Mouse (Mus musculus): Measurements from ENCODE around the gene Vwa2. TPM values are rescaled to one million over a fixed set of nuclear protein-coding genes. Genes with fewer than 3 reads are reported as not detected.
A peak's percentile ranks its signal among the peaks of the same experiment; 100 is the strongest.

Vwa2 gene
- polyA plus RNA-seq, 2 experiments = 0.02 TPM; not detected in 1

GRCm38 (mm10) chr19:56835340-56835739, 38.7 kb upstream of the Vwa2 start:
- Histone ChIP-seq H3K9ac (replicated peaks) (no peak overlapping the region), H3K9me3 (ENCODE audit: control insufficient read depth, low read length) (no peaks in the 10 kb centered on the region), H3K4me3 (ENCODE audit: insufficient read depth in 1 of 2, low read depth in 2 of 2, low read length in 2 of 2) (no peak overlapping the region), H3K36me3 (replicated peaks; ENCODE audit: control insufficient read depth, insufficient read depth, low read depth) (no peaks in the 10 kb centered on the region), H3K27ac (no peak overlapping the region), H3K4me2 (ENCODE audit: low read depth) (no peak overlapping the region), H3K4me1 (replicated peaks; ENCODE audit: control insufficient read depth in 2 of 2, insufficient read depth in 2 of 2, low read length in 1 of 2) (no peaks in the 10 kb centered on the region), H3K27me3 (ENCODE audit: control insufficient read depth, insufficient read depth, low read length) (no peaks in the 10 kb centered on the region)
- ATAC-seq (ENCODE audit: insufficient read depth) (no peak), DNase-seq (ENCODE audit: low read depth in 3 of 3, low spot score in 3 of 3) (no peak)
- TF ChIP-seq EP300 (IDR thresholded peaks at IDR 0.05; ENCODE audit: low read depth) (no peak), CTCF (IDR thresholded peaks at IDR 0.05; ENCODE audit: low read depth) (no peak)
- 72% methylated on average over 9 of the region's 9 CpGs for WGBS (ENCODE audit: insufficient replicate concordance)

- ATAC-seq (ENCODE audit: insufficient read depth) (no peak), DNase-seq (ENCODE audit: low read depth in 3 of 3, low spot score in 3 of 3) (no peak)
- H3K36me3 ChIP-seq (replicated peaks; ENCODE audit: control insufficient read depth, insufficient read depth, low read depth) = no peaks in the 10 kb centered on the region
- H3K4me2 ChIP-seq (ENCODE audit: low read depth) = no peak overlapping the region
- no peak overlapping the region for H3K9ac ChIP-seq (replicated peaks)
- WGBS (ENCODE audit: insufficient replicate concordance) = 71% methylated on average over 17 of the region's 17 CpGs
- no peaks in the 10 kb centered on the region for H3K27me3 ChIP-seq (ENCODE audit: control insufficient read depth, insufficient read depth, low read length)
- no peaks in the 10 kb centered on the region for H3K4me1 ChIP-seq (replicated peaks; ENCODE audit: control insufficient read depth in 2 of 2, insufficient read depth in 2 of 2, low read length in 1 of 2)
- no peaks in the 10 kb centered on the region for H3K9me3 ChIP-seq (ENCODE audit: control insufficient read depth, low read length)
- TF ChIP-seq CTCF (IDR thresholded peaks at IDR 0.05; ENCODE audit: low read depth) = no peak
- TF ChIP-seq EP300 (IDR thresholded peaks at IDR 0.05; ENCODE audit: low read depth) = no peak
- H3K27ac ChIP-seq = no peak overlapping the region
- no peak overlapping the region for H3K4me3 ChIP-seq (ENCODE audit: insufficient read depth in 1 of 2, low read depth in 2 of 2, low read length in 2 of 2)
These were observed 34.9 kb upstream of the Vwa2 start for GRCm38 (mm10) chr19:56838942-56839706.

DNA sequence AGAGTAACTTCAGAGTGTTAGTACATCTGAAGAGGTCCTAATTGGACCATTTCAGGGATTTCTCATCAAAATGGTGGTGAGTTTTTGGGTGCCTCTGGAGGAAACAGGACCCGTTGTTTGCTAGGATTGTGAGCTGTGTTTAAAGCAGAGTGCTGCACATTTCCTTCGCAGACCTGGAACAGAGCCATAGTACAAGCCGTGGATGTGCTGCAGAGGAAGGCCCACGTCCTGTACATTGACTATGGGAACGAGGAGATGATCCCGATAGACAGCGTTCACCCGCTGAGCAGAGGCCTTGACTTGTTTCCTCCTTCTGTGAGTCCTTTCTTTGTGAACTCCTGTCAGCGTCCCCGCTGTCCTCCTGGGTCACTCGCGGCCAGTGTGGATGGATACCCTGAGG, 31.1 kb upstream of the Vwa2 start:
- no peak for ATAC-seq (ENCODE audit: insufficient read depth)
- no peaks in the 10 kb centered on the region for H3K9me3 ChIP-seq (ENCODE audit: control insufficient read depth, low read length)
- H3K27ac ChIP-seq = no peak overlapping the region
- no peak overlapping the region for H3K4me3 ChIP-seq (ENCODE audit: insufficient read depth in 1 of 2, low read depth in 2 of 2, low read length in 2 of 2)
- H3K9ac ChIP-seq (replicated peaks) = no peak overlapping the region
- TF ChIP-seq EP300 (IDR thresholded peaks at IDR 0.05; ENCODE audit: low read depth) (no peak), CTCF (IDR thresholded peaks at IDR 0.05; ENCODE audit: low read depth) (no peak)
- DNase-seq (ENCODE audit: low read depth in 3 of 3, low spot score in 3 of 3) = no peak
- WGBS (ENCODE audit: insufficient replicate concordance) = 77% methylated on average over 12 of the region's 12 CpGs
- no peaks in the 10 kb centered on the region for H3K27me3 ChIP-seq (ENCODE audit: control insufficient read depth, insufficient read depth, low read length)
- no peak overlapping the region for H3K4me2 ChIP-seq (ENCODE audit: low read depth)
- no peaks in the 10 kb centered on the region for H3K4me1 ChIP-seq (replicated peaks; ENCODE audit: control insufficient read depth in 2 of 2, insufficient read depth in 2 of 2, low read length in 1 of 2)
- H3K36me3 ChIP-seq (replicated peaks; ENCODE audit: control insufficient read depth, insufficient read depth, low read depth) = no peaks in the 10 kb centered on the region

GRCm38 (mm10) chr19:56852590-56852989, 21.5 kb upstream of the Vwa2 start:
- H3K4me3 ChIP-seq (ENCODE audit: insufficient read depth in 1 of 2, low read depth in 2 of 2, low read length in 2 of 2) = no peak overlapping the region
- H3K4me2 ChIP-seq (ENCODE audit: low read depth) = no peak overlapping the region
- no peak overlapping the region for H3K27ac ChIP-seq
- DNase-seq (ENCODE audit: low read depth in 3 of 3, low spot score in 3 of 3) = peak in 2 of 3 experiments; percentile 9
- ATAC-seq (ENCODE audit: insufficient read depth) = no peak
- H3K9me3 ChIP-seq (ENCODE audit: control insufficient read depth, low read length) = no peaks in the 10 kb centered on the region
- no peak overlapping the region for H3K9ac ChIP-seq (replicated peaks)
- H3K27me3 ChIP-seq (ENCODE audit: control insufficient read depth, insufficient read depth, low read length) = no peaks in the 10 kb centered on the region
- H3K36me3 ChIP-seq (replicated peaks; ENCODE audit: control insufficient read depth, insufficient read depth, low read depth) = no peaks in the 10 kb centered on the region
- H3K4me1 ChIP-seq (replicated peaks; ENCODE audit: control insufficient read depth in 2 of 2, insufficient read depth in 2 of 2, low read length in 1 of 2) = no peaks in the 10 kb centered on the region
- TF ChIP-seq CTCF (IDR thresholded peaks at IDR 0.05; ENCODE audit: low read depth) (no peak), EP300 (IDR thresholded peaks at IDR 0.05; ENCODE audit: low read depth) (no peak)

GRCm38 (mm10) chr19:56856455-56856854, 17.6 kb upstream of the Vwa2 start:
- H3K36me3 ChIP-seq (replicated peaks; ENCODE audit: control insufficient read depth, insufficient read depth, low read depth) = no peaks in the 10 kb centered on the region
- no peaks in the 10 kb centered on the region for H3K4me1 ChIP-seq (replicated peaks; ENCODE audit: control insufficient read depth in 2 of 2, insufficient read depth in 2 of 2, low read length in 1 of 2)
- no peak for DNase-seq (ENCODE audit: low read depth in 3 of 3, low spot score in 3 of 3)
- WGBS (ENCODE audit: insufficient replicate concordance) = 52% methylated on average over 5 of the region's 5 CpGs
- H3K9ac ChIP-seq (replicated peaks) = no peak overlapping the region
- no peak for ATAC-seq (ENCODE audit: insufficient read depth)
- H3K27me3 ChIP-seq (ENCODE audit: control insufficient read depth, insufficient read depth, low read length) = no peaks in the 10 kb centered on the region
- no peak overlapping the region for H3K4me2 ChIP-seq (ENCODE audit: low read depth)
- no peak overlapping the region for H3K4me3 ChIP-seq (ENCODE audit: insufficient read depth in 1 of 2, low read depth in 2 of 2, low read length in 2 of 2)
- TF ChIP-seq CTCF (IDR thresholded peaks at IDR 0.05; ENCODE audit: low read depth) = no peak
- TF ChIP-seq EP300 (IDR thresholded peaks at IDR 0.05; ENCODE audit: low read depth) = no peak
- H3K27ac ChIP-seq = no peak overlapping the region
- no peaks in the 10 kb centered on the region for H3K9me3 ChIP-seq (ENCODE audit: control insufficient read depth, low read length)

Data from liver, embryonic 14.5 days (tissue).